Mouse (Mus musculus): ENCODE results near the gene Gm20715. TPM values are rescaled to one million over a fixed set of nuclear protein-coding genes. Genes with fewer than 3 reads are reported as not detected.
"Not testable (repeated sequence)": the region's sequence is repeated elsewhere in the genome, so short reads cannot be mapped to it uniquely, and the experiment has no call there.

Gm20715 gene
- polyA plus RNA-seq, 1 experiment: 0.34 TPM

DNA sequence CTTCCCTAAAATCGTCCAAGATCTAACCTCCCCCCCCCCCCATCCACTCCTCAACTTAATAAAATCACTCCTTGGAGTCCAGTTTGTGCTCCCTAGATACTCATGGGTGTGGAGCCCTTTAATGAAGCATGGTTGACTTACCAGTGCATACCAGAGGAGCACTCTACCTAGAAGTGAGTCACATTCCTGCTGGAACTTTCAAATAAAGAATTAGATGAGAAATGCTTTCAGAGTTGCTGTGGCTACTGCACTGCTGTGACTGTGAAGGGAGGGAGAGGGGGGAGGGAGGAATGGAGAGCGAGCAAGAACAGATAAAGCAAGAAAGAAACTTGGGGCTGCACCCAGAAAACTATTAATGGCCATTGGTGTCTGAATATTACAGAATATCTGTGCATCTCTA is 31.1 kb downstream of the Gm20715 start:
- Histone ChIP-seq H3K4me3 (ENCODE audit: low read depth, low read length) (no peak overlapping the region), H3K9ac (ENCODE audit: low read depth, poor library complexity, severe bottlenecking) (no peak overlapping the region), H3K4me1 (ENCODE audit: control insufficient read depth, insufficient read depth, low read length) (no peaks in the 10 kb centered on the region), H3K27me3 (ENCODE audit: control insufficient read depth, insufficient read depth, low read length, poor library complexity, severe bottlenecking) (no peaks in the 10 kb centered on the region), H3K27ac (ENCODE audit: insufficient read depth, low read length) (no peak overlapping the region), H3K9me3 (replicated peaks; ENCODE audit: control insufficient read depth, insufficient read depth, low read length, poor library complexity, severe bottlenecking) (no peaks in the 10 kb centered on the region), H3K36me3 (ENCODE audit: control insufficient read depth, insufficient read depth, low read length, poor library complexity, severe bottlenecking) (no peaks in the 10 kb centered on the region)
- no peak for TF ChIP-seq POLR2A (IDR thresholded peaks at IDR 0.05; ENCODE audit: insufficient read depth, low read length)

DNA sequence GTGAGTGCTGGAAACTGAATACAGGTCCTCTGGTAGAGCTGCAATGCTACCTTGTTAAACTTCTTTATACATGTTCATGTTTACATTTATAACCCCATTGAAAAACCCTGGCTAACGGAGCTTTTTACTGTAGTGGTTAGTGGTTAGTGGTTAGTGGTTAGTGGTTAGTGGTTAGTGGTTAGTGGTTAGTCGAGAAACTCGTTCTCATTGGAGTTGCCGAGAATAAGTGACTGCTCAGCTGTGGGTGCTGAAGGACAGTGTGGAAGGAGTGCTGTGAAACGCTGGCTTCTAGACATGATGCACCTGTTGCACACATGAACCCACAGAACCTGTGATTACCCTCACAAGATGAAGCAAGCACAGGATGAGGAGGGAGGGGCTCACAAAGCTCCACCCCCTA is 37.7 kb downstream of the Gm20715 start:
- no peaks in the 10 kb centered on the region for H3K36me3 ChIP-seq (ENCODE audit: control insufficient read depth, insufficient read depth, low read length, poor library complexity, severe bottlenecking)
- no peaks in the 10 kb centered on the region for H3K9me3 ChIP-seq (replicated peaks; ENCODE audit: control insufficient read depth, insufficient read depth, low read length, poor library complexity, severe bottlenecking)
- H3K4me3 ChIP-seq (ENCODE audit: low read depth, low read length): no peak overlapping the region
- H3K27me3 ChIP-seq (ENCODE audit: control insufficient read depth, insufficient read depth, low read length, poor library complexity, severe bottlenecking): no peaks in the 10 kb centered on the region
- H3K9ac ChIP-seq (ENCODE audit: low read depth, poor library complexity, severe bottlenecking): no peak overlapping the region
- TF ChIP-seq CTCF (IDR thresholded peaks at IDR 0.05; ENCODE audit: low read depth, low read length) (no peak), EP300 (IDR thresholded peaks at IDR 0.05; ENCODE audit: insufficient read depth, low read depth, low read length) (no peak), POLR2A (IDR thresholded peaks at IDR 0.05; ENCODE audit: insufficient read depth, low read length) (no peak)
- no peak overlapping the region for H3K27ac ChIP-seq (ENCODE audit: insufficient read depth, low read length)
- H3K4me1 ChIP-seq (ENCODE audit: control insufficient read depth, insufficient read depth, low read length): no peaks in the 10 kb centered on the region

DNA sequence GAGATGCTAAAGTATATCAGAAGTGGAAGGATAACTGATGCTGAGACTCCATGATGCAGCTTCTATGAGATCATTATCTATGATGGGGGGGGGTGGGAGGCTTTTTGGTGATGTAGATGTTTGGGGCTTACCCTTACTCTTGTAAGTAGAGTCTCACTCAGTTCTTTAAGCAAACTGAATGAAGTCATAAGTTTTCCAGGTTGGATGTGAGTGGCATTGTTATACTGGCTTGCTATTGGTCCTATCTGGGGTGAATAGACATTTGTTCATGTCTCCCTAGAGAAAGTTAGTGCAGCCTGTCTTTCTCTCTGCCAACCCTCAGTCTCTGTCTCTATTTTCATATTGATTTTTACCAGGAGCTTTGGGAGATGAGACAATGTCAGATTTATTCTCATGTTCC is 45.8 kb downstream of the Gm20715 start, which contains the start of gene Olfr1336:
Gene Olfr1336, plus strand, starts transcription at position 301 of the 400 bp plus-strand sequence.
- Histone ChIP-seq H3K27ac (ENCODE audit: insufficient read depth, low read length) (no peak within 1 kb of the TSS), H3K9ac (ENCODE audit: low read depth, poor library complexity, severe bottlenecking) (no peak within 1 kb of the TSS), H3K9me3 (replicated peaks; ENCODE audit: control insufficient read depth, insufficient read depth, low read length, poor library complexity, severe bottlenecking) (no peaks in the 10 kb centered on the region), H3K4me1 (ENCODE audit: control insufficient read depth, insufficient read depth, low read length) (no peaks in the 10 kb centered on the region), H3K27me3 (ENCODE audit: control insufficient read depth, insufficient read depth, low read length, poor library complexity, severe bottlenecking) (no peaks in the 10 kb centered on the region), H3K36me3 (ENCODE audit: control insufficient read depth, insufficient read depth, low read length, poor library complexity, severe bottlenecking) (no peaks in the 10 kb centered on the region), H3K4me3 (ENCODE audit: low read depth, low read length) (no peak within 1 kb of the TSS)
- no peak for TF ChIP-seq CTCF (IDR thresholded peaks at IDR 0.05; ENCODE audit: low read depth, low read length)

DNA sequence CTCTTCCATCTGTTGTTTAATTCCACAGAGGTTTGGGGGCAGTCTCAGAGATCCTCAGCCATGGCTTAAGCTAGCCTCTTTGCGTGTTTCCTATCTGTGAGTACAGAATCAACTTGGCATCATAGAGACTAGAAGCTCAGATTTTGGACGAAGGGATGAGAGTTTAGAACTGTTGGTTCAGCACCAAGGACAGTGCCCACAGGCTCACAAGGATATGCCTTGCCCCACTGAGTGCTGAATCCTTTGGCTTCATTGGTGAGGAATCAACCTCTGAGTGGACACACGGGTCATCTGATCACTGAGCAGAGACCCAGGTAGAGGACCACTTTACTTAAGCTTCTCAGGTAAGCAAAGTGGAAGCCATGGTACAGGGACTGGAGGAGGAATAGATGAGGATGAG is 46.3 kb downstream of the Gm20715 start:
- Histone ChIP-seq H3K4me3 (ENCODE audit: low read depth, low read length) (no peak overlapping the region), H3K9me3 (replicated peaks; ENCODE audit: control insufficient read depth, insufficient read depth, low read length, poor library complexity, severe bottlenecking) (no peaks in the 10 kb centered on the region), H3K9ac (ENCODE audit: low read depth, poor library complexity, severe bottlenecking) (no peak overlapping the region), H3K27ac (ENCODE audit: insufficient read depth, low read length) (no peak overlapping the region), H3K27me3 (ENCODE audit: control insufficient read depth, insufficient read depth, low read length, poor library complexity, severe bottlenecking) (no peaks in the 10 kb centered on the region), H3K36me3 (ENCODE audit: control insufficient read depth, insufficient read depth, low read length, poor library complexity, severe bottlenecking) (no peaks in the 10 kb centered on the region), H3K4me1 (ENCODE audit: control insufficient read depth, insufficient read depth, low read length) (no peaks in the 10 kb centered on the region)
- TF ChIP-seq EP300 (IDR thresholded peaks at IDR 0.05; ENCODE audit: insufficient read depth, low read depth, low read length) (no peak), POLR2A (IDR thresholded peaks at IDR 0.05; ENCODE audit: insufficient read depth, low read length) (no peak), CTCF (IDR thresholded peaks at IDR 0.05; ENCODE audit: low read depth, low read length) (no peak)

DNA sequence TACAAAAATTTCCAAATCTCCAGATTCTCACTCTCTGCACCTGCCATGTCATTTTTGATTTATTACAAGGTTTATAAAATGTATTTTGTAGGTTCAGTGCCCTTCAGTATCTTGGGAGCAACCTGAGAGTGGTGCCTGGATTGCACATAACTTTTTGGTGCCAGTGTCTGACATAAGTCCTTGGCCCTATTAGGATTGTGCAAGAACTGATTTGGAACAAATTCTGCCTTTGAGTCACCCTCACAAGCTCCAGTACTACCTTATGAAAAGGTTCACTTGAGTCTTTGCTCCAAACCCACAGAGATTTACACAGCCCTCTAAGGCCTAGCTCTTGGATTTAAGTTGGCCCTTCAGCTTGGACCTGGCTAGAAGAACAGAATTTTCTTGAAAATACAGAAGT is 56.9 kb downstream of the Gm20715 start, which contains the start of gene Olfr1346:
Gene Olfr1346, plus strand, starts transcription at position 151 of the 400 bp plus-strand sequence.
- TF ChIP-seq CTCF (IDR thresholded peaks at IDR 0.05; ENCODE audit: low read depth, low read length) (no peak), POLR2A (IDR thresholded peaks at IDR 0.05; ENCODE audit: insufficient read depth, low read length) (no peak), EP300 (IDR thresholded peaks at IDR 0.05; ENCODE audit: insufficient read depth, low read depth, low read length) (no peak)
- Histone ChIP-seq H3K9me3 (replicated peaks; ENCODE audit: control insufficient read depth, insufficient read depth, low read length, poor library complexity, severe bottlenecking) (no peaks in the 10 kb centered on the region), H3K27me3 (ENCODE audit: control insufficient read depth, insufficient read depth, low read length, poor library complexity, severe bottlenecking) (no peaks in the 10 kb centered on the region), H3K4me3 (ENCODE audit: low read depth, low read length) (no peak within 1 kb of the TSS), H3K27ac (ENCODE audit: insufficient read depth, low read length) (no peak within 1 kb of the TSS), H3K4me1 (ENCODE audit: control insufficient read depth, insufficient read depth, low read length) (no peaks in the 10 kb centered on the region), H3K9ac (ENCODE audit: low read depth, poor library complexity, severe bottlenecking) (no peak within 1 kb of the TSS), H3K36me3 (ENCODE audit: control insufficient read depth, insufficient read depth, low read length, poor library complexity, severe bottlenecking) (no peaks in the 10 kb centered on the region)

DNA sequence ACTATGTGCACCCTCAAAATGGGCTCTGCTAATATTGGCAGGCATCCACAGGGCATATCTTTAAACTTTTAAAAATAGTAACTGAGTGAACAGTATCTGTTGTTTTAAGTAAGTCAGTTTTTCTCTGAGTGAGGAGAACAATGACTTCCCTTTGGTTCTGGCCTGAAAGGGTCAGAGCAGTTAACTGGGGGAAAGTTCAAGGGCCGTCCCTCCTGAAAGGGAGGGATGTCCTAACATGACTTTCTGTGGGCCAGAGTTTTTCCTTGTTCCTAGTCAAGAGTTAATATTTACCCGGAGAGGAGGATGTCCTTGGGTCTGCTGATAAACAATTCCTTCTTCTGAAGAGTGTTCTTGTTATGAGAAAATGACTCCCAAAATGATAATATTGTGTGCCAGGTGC is 67.6 kb downstream of the Gm20715 start:
- H3K27ac ChIP-seq (ENCODE audit: insufficient read depth, low read length); H3K9ac ChIP-seq (ENCODE audit: low read depth, poor library complexity, severe bottlenecking); H3K9me3 ChIP-seq (replicated peaks; ENCODE audit: control insufficient read depth, insufficient read depth, low read length, poor library complexity, severe bottlenecking); H3K4me1 ChIP-seq (ENCODE audit: control insufficient read depth, insufficient read depth, low read length); H3K4me3 ChIP-seq (ENCODE audit: low read depth, low read length); H3K27me3 ChIP-seq (ENCODE audit: control insufficient read depth, insufficient read depth, low read length, poor library complexity, severe bottlenecking); H3K36me3 ChIP-seq (ENCODE audit: control insufficient read depth, insufficient read depth, low read length, poor library complexity, severe bottlenecking): not testable (repeated sequence)

- no peak within 1 kb of the TSS for H3K9ac ChIP-seq (ENCODE audit: low read depth, poor library complexity, severe bottlenecking)
- no peak within 1 kb of the TSS for H3K27ac ChIP-seq (ENCODE audit: insufficient read depth, low read length)
- no peaks in the 10 kb centered on the region for H3K27me3 ChIP-seq (ENCODE audit: control insufficient read depth, insufficient read depth, low read length, poor library complexity, severe bottlenecking)
- H3K4me3 ChIP-seq (ENCODE audit: low read depth, low read length): no peak within 1 kb of the TSS
- TF ChIP-seq POLR2A (IDR thresholded peaks at IDR 0.05; ENCODE audit: insufficient read depth, low read length): no peak
- no peak for TF ChIP-seq CTCF (IDR thresholded peaks at IDR 0.05; ENCODE audit: low read depth, low read length)
- TF ChIP-seq EP300 (IDR thresholded peaks at IDR 0.05; ENCODE audit: insufficient read depth, low read depth, low read length): no peak
- H3K4me1 ChIP-seq (ENCODE audit: control insufficient read depth, insufficient read depth, low read length): no peaks in the 10 kb centered on the region
- H3K36me3 ChIP-seq (ENCODE audit: control insufficient read depth, insufficient read depth, low read length, poor library complexity, severe bottlenecking): no peaks in the 10 kb centered on the region
- H3K9me3 ChIP-seq (replicated peaks; ENCODE audit: control insufficient read depth, insufficient read depth, low read length, poor library complexity, severe bottlenecking): no peaks in the 10 kb centered on the region
These were observed 76.8 kb downstream of the Gm20715 start, which contains the start of gene Olfr5 for GRCm38 (mm10) chr7:6486841-6487240. Gene Olfr5 (minus strand): TSS chr7:6486941.

Other genes starting within 250 kb of the Gm20715 start
- 33.7 and 41.1 TPM in 2 replicates for gene Zfp444, start 238.1 kb upstream of the Gm20715 start, polyA plus RNA-seq (2011; ENCODE audit: insufficient read depth, insufficient read length, low read depth, missing spikeins)
- not detected in 2 replicates for gene Galp, start 213.2 kb upstream of the Gm20715 start, polyA plus RNA-seq (2011; ENCODE audit: insufficient read depth, insufficient read length, low read depth, missing spikeins)
- 0.33 and 0.40 TPM in 2 replicates for gene Zscan5b, start 188.0 kb upstream of the Gm20715 start, polyA plus RNA-seq (2011; ENCODE audit: insufficient read depth, insufficient read length, low read depth, missing spikeins)
- gene Epp13, start 157.6 kb upstream of the Gm20715 start, polyA plus RNA-seq (2011; ENCODE audit: insufficient read depth, insufficient read length, low read depth, missing spikeins): 40.1 and 42.4 TPM in 2 replicates
- gene Zfp667, start 123.7 kb upstream of the Gm20715 start, polyA plus RNA-seq (2011; ENCODE audit: insufficient read depth, insufficient read length, low read depth, missing spikeins): 12.7 and 12.8 TPM in 2 replicates
- gene Zfp583, start 79.0 kb upstream of the Gm20715 start, polyA plus RNA-seq (2011; ENCODE audit: insufficient read depth, insufficient read length, low read depth, missing spikeins): 4.4 and 6.2 TPM in 2 replicates
- gene Gm3854, start 66.5 kb upstream of the Gm20715 start, polyA plus RNA-seq (2011; ENCODE audit: insufficient read depth, insufficient read length, low read depth, missing spikeins): 3.2 and 3.8 TPM in 2 replicates
- gene Zfp78, start 47.0 kb upstream of the Gm20715 start, polyA plus RNA-seq (2011; ENCODE audit: insufficient read depth, insufficient read length, low read depth, missing spikeins): 0.59 and 1.2 TPM in 2 replicates
- 3.2 and 4.5 TPM in 2 replicates for gene Zfp28, start 27.0 kb upstream of the Gm20715 start, polyA plus RNA-seq (2011; ENCODE audit: insufficient read depth, insufficient read length, low read depth, missing spikeins)
- gene Smim17, start 11.6 kb upstream of the Gm20715 start, polyA plus RNA-seq (2011; ENCODE audit: insufficient read depth, insufficient read length, low read depth, missing spikeins): 1.1 and 1.3 TPM in 2 replicates
- not detected in 2 replicates for gene Olfr1344, start 28.4 kb downstream of the Gm20715 start, polyA plus RNA-seq (2011; ENCODE audit: insufficient read depth, insufficient read length, low read depth, missing spikeins)
- gene Olfr1336, start 45.9 kb downstream of the Gm20715 start, polyA plus RNA-seq (2011; ENCODE audit: insufficient read depth, insufficient read length, low read depth, missing spikeins): not detected in 2 replicates
- gene Olfr1346, start 56.8 kb downstream of the Gm20715 start, polyA plus RNA-seq (2011; ENCODE audit: insufficient read depth, insufficient read length, low read depth, missing spikeins): not detected in 2 replicates
- not detected in 2 replicates for gene Olfr5, start 76.7 kb downstream of the Gm20715 start, polyA plus RNA-seq (2011; ENCODE audit: insufficient read depth, insufficient read length, low read depth, missing spikeins)
- gene Olfr1347, start 89.5 kb downstream of the Gm20715 start, polyA plus RNA-seq (2011; ENCODE audit: insufficient read depth, insufficient read length, low read depth, missing spikeins): not detected in 2 replicates
- gene Olfr1348, start 98.5 kb downstream of the Gm20715 start, polyA plus RNA-seq (2011; ENCODE audit: insufficient read depth, insufficient read length, low read depth, missing spikeins): not detected in 2 replicates
- gene Olfr1349, start 112.7 kb downstream of the Gm20715 start, polyA plus RNA-seq (2011; ENCODE audit: insufficient read depth, insufficient read length, low read depth, missing spikeins): 0.48 TPM in 1 of 2 replicates, not detected in the other
- not detected in 2 replicates for gene Olfr1350, start 154.6 kb downstream of the Gm20715 start, polyA plus RNA-seq (2011; ENCODE audit: insufficient read depth, insufficient read length, low read depth, missing spikeins)

Measured in ES-Bruce4 (cell line).